Mouse (Mus musculus): ENCODE data around the gene Fam216a.

DNA sequence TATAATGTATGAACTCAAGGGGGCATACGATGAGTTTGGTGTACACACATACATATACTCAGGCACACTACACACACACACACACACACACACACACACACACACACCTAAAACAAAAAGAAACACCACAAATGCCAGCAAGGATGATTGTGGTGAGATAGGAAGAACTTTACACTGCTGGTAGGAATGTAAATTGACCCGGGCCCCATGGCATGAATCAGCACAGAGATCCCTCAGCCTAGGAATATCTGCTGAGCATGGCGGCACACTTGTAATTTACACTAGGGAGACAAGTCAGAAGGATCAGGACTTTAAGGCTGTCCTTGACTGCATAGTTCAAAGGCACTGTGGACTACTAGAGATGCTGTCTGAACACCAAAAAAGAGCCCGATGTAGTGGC is 41.9 kb downstream of the Fam216a start:
- TF ChIP-seq POLR2A (IDR thresholded peaks at IDR 0.05; ENCODE audit: low read depth, low read length) (no peak), CTCF (IDR thresholded peaks at IDR 0.05; ENCODE audit: borderline replicate concordance, insufficient read depth, low read length) (no peak)
